Mouse (Mus musculus): ENCODE measurements at regions not wholly inside any gene's neighbourhood (a gene's known extent, or its start where the extent isn't known, plus 50 kb on each side); places are given as distances from the start of the nearest gene placed in this dataset.

DNA sequence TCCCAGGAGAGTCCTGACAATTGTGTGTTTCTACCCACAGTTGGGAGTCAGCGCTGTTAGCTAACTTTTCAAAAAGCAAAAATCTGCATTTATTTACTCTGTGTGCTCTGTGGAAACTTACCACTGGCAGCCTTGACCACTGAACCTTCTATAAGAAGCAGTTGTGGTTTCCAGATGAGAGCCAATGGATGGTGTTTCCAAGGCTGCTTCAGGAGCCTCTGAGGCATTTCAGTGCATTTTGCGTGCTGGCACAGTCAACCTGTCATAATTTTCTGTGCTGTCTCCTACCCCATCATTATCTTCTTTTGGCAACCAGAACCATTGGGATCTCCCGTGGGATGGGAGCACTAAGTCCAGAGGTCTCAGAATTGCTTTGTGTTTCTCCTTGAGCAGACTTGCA lies 60.3 kb downstream of the 4930544G11Rik start:
- no peak for DNase-seq (ENCODE audit: low spot score)

DNA sequence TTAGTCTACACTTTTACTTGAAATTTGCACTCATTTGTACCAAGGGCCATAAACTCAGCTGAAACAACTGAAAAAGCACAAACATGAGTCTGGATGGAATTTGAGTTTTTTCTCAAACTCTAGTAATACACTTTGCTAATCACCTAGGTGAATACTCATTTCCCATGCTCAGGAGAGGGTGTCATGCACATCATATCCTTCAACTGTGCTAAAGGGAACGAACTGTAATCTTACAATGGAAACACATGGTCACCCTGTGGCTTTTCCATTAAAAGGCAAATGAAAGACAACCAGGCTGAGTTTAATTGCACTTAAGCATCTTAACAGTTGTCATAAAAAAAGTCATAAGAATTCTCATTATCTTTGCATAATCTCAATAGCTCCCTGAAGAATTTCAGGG lies 71.1 kb downstream of the 4930544G11Rik start:
- no peak for DNase-seq (ENCODE audit: low spot score)

DNA sequence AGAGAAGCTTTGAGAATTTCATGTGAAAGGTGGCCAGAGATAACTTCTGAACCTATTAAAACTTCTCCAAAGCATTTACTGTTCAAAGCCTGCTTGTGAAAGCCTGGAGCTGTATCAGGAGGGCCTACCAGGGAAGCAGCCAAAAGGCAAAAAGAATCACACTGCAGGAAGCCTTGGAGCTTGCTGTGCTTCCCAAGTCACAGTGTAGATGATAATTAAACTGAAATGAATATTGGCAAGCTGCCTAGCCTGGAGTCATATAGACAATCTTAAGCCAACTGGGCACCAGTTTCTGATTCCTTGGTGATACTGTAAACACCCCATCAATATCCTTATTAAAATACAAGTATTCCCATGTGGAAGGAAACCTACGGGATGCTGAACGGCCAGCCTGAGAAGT lies 84.4 kb downstream of the 4930544G11Rik start:
- no peak for DNase-seq (ENCODE audit: low spot score)

DNA sequence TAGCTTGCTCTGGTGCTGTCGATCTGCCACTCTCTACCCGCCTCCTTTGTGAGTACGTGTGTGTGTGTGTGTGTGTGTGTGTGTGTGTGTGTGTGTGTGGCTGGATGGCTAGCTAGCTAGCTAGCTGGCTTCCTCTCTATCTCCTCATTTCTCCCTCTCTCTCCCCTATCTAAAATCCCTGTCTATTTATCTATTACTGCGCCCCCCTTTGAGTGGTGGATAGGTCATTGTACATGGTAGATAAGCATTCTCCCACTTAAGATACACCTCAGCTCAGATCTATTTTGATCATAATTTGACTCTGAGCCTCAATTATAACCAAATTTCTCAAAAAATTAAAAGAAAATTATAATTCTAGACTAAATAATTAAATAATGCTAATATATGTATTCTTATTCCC lies 99.4 kb downstream of the 4930544G11Rik start:
- no peak for DNase-seq (ENCODE audit: low spot score)

DNA sequence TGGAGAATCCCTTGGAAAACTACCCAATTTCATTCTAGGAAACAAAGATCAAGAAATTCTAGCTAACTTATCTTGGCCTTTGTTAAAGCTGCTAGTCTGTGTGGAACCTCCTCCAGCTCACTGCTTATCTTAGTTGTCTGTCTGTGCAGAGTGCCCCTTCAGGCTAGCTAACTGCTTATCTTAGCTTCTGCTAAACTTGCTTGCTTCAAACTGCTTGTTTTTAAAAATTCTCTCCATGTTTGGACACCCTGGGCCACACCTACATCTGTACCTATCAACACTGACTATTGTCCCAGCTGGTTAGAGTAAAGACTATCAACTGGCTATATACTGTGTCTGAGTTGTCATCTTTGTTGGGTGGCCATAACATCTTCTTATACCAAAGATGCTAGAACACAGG lies 100.0 kb downstream of the 4930544G11Rik start:
- DNase-seq (ENCODE audit: low spot score) = no peak

DNA sequence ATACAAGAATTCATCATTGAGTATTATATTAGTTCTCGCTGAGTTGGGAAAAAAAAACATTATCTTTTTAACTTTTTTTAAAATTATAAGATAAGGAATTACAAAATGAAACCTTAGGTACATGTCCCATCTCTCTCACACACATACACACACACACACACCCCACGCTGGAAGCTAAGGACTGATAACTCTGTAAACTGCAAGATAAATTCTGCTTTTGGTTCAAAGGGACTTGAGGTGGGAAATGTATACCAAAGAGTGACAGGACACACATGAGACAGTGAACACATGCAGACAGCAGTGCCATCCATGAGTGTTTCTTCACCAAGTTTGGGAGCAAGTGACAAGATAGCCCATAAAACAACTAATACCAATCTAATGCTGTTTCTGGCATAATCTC lies 100.8 kb downstream of the 4930544G11Rik start:
- DNase-seq (ENCODE audit: low spot score) = no peak

DNA sequence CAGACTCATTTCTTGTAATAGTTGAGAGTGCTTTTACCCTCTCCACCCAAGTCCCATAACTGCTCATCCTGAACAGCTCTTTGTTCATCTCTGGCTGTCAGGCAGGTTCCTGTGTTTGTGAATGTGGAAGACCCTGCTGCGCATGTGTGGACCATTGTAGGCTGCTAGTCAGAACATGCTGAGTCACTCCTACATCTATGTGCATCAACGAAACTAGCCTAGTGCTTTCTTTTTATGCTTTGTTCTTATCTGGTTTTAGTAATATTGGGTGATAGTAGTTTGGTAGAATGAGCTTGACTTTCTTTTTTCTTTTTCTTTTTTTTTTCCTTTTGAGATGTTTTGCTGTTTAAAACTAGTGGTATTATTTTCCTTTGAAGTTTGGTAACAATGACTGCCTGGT lies 116.5 kb downstream of the 4930544G11Rik start:
- DNase-seq (ENCODE audit: low spot score) = no peak

- DNase-seq (ENCODE audit: low spot score) = peak; percentile 69
Measured at GRCm38 (mm10) chr6:66077445-66077844, 125.0 kb downstream of the 4930544G11Rik start.

DNA sequence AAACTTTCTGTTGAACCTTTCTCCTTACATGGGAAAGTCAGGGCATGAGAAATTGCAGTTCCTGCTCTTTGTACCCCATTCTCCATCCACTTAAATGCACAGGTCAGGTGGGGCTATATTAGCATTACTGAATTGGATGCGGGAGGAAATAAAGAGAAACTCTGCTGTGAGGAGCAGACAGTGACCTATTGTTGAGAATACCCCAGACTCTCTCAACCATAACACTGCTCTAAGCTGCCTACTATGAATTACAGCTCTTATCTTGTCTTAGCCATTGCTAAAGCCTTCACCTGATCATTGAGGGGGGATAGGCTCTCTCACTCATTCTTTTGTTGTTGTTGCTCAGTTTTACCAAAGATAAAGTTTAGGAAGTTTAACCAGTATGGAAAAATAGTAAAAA lies 126.4 kb downstream of the 4930544G11Rik start:
- no peak for DNase-seq (ENCODE audit: low spot score)

DNA sequence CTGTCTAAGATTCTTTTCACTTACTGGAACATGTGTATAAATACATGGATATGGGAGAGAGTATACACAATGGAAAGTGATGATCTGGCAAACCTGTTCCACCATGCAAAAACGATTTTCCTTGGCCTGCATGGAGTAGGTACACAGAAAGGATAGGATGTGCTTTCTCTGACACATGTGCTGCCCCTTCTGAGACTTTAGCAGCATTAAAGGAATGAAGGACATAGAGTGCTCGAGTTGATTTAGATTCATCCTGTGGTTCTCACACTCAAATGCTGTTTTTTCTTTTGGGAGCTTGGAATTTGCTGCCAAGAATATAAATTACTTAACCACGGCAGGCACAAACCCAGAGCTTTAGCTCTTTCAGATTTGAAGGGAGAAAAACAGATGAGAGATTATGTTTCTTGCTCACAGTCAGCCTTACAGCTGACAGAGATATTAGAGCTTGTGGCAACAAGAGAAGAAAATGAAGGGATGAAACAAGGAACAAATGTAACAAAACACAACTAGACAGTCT lies 149.2 kb downstream of the 4930544G11Rik start:
- DNase-seq (ENCODE audit: low spot score) = no peak

DNA sequence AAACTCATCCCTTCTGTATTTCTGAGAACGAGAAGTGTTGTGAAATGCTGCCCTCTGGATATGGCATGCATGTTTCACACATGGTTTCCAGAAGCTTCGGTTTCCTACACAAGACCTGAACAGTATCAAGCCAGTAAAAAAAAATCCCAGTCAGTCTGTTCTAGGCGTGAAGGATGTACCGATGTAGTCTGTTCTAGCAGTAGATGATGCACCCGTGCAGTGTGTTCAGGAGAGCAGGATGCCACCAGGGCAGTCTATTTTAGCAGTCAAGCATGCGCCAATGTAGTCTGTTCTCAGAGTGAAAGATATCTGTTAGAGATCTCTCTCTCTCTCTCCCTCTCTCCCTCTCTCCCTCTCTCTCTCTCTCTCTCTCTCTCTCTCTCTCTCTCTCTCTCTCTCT lies 162.0 kb downstream of the 4930544G11Rik start:
- no peak for DNase-seq (ENCODE audit: low spot score)

GRCm38 (mm10) chr6:66121479-66122183 lies 169.2 kb downstream of the 4930544G11Rik start:
- DNase-seq (ENCODE audit: low spot score) = no peak

DNA sequence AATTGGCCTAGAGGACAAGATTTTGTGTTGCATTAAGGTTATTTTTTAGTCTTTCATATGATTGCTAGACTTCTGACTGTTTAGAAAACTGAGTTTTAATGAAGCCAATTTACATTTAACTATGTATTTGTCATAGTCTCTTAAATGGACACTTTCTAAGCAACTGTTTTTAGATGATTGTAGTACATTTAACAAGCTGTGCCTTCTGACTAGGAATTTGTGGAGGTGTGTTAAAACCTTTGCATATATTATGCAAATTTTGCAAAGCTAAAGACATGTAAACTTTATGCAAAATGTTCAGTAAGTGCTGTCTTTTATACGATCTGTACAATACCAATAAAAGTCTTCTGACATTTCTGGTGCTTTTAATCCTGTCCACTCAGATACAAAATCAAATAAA lies 171.9 kb downstream of the 4930544G11Rik start:
- no peak for DNase-seq (ENCODE audit: low spot score)

DNA sequence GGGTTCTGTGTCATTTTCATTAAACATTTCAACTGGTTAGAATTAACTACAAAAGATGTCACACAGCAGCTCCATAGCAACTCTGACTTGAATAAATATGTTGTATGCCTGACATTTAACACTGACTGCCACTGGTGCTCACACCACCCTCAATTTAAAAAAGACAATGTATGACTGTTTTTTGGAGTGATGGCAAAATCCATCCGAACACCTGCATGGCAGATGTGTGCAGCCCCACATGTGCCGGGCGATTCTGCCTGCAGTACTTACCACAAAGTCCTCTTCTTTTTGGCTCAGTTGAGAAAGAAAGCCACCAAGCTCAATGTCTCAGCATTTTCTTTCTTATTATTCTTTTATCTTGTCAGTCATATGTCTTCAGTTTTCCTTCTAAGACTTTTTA lies 199.4 kb downstream of the 4930544G11Rik start:
- peak; percentile 40 for DNase-seq (ENCODE audit: low spot score)

DNA sequence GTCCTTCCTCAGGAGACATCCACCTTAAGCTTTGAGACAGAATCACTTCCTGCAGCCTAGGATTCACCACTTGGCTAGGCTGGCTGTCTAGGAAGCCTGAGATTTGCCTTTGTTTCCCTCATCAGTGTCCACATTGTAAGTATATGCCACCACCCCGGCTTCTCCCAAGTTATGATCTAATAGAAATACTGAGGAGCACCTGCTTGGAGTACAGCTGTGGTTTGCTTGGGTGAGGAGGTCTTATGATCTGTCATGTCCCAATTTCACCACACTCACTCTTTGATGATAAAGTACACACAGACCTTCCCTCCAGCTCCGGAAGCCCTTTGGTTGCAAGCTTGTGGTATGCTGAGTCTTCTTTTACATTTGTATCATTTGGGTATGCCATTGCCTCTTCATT lies 202.4 kb downstream of the 4930544G11Rik start:
- DNase-seq (ENCODE audit: low spot score) = no peak

DNA sequence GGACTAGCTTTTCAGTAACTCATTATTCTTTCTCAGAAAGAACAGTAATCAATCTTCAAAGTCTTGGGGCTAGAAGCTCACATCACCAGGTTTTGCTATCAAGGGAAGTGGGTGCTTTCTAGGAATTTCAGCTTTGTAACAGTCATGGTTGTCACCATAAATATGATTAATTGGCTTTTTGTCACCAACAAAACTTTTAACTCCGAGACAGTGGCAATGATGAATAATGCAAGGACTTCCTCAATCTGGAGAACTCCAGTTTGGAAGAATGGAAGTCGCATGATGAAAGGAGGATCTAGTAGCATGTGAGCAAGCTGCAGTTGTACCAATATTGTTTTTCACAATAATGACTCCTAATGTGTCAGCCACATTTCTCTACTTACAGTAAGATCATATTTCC lies 208.4 kb downstream of the 4930544G11Rik start:
- DNase-seq (ENCODE audit: low spot score) = peak; percentile 64

- no peak for DNase-seq (ENCODE audit: low spot score)
Measured at GRCm38 (mm10) chr6:66168913-66169312, 216.5 kb downstream of the 4930544G11Rik start.

- no peak for DNase-seq (ENCODE audit: low spot score)
Measured at GRCm38 (mm10) chr6:66197990-66198389, 245.6 kb downstream of the 4930544G11Rik start.

GRCm38 (mm10) chr6:66200136-66200790 lies 247.9 kb downstream of the 4930544G11Rik start:
- peak; percentile 50 for DNase-seq (ENCODE audit: low spot score)

DNA sequence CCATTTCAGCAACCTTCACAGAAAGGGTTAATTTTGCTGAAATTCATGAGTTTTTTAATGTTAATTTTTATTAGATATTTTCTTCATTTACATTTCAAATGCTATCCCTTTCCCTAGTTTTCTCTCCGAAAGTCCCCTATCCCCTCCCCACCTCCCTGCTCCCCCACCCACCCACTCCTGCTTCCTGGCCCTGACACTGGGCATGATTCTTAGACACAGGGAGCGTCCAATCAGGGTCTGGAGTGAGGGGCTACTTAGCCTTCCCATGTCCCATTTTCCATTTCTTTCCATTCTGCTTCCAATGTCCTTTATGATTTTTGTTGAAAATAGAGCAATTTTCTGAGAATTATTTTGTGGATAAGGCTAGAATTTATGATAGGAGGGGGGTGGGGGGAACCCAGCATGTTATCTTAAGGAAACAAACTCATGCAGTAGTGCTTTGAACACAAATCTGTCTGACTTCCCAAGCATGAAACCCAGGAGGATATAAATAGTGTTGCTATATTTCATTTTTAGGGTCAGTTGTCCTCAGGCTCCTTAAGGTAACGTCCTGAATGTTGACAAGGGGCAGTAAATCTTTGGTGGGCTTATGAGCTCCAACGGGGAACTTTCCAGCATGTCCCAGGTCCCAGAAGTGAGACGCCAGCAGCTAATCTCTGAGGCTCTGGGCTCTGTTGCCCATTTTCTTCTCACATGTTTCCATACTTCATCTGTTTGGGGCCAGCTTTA lies 254.0 kb downstream of the 4930544G11Rik start:
- DNase-seq (ENCODE audit: low spot score) = peak; percentile 34

DNA sequence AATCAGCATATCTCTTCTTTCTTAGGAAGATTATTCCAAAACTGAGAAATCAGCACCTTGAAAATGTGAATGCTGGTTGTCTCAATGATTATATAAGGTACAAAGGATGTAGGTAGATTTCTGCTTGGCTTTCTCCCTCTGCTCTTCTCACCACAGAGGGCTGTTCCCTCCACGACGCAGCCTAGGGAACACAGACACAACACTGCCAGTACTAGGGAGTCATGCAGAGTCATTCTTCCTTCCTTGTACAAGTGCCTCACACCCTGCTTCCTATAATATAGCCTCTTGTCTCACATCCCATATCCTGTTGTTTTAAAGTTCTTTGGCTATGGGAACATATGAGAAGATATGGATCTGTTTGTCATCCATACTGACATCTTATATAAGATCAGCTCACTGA lies 265.1 kb downstream of the 4930544G11Rik start:
- DNase-seq (ENCODE audit: low spot score) = peak; percentile 16

- DNase-seq (ENCODE audit: low spot score) = no peak
Measured at GRCm38 (mm10) chr6:66224164-66224903, 271.9 kb downstream of the 4930544G11Rik start.

All from embryo, embryonic 10.5 days (tissue).